Mouse (Mus musculus): ENCODE measurements around the gene Fra10ac1. TPM values are rescaled to one million over a fixed set of nuclear protein-coding genes. Genes with fewer than 3 reads are reported as not detected.
A peak's percentile ranks its signal among the peaks of the same experiment; 100 is the strongest.

Fra10ac1 gene
- total RNA-seq, 4 experiments from 2014 or later = 12.9 to 15.7 (median 13.9) TPM

- DNase-seq (ENCODE audit: low spot score in 2 of 2) = no peak
These were observed 8.1 kb upstream of the Fra10ac1 start for GRCm38 (mm10) chr19:38232087-38232486.

- DNase-seq (ENCODE audit: low spot score in 2 of 2) = no peak
These were observed 4.7 kb upstream of the Fra10ac1 start for GRCm38 (mm10) chr19:38228699-38229098.

GRCm38 (mm10) chr19:38224685-38225060, 717 bp upstream of the Fra10ac1 start:
- DNase-seq (ENCODE audit: low spot score in 2 of 2) = peak in 1 of 2 experiments; percentile 40

- no peak for DNase-seq (ENCODE audit: low spot score in 2 of 2)
These were observed 526 bp downstream of the Fra10ac1 start for GRCm38 (mm10) chr19:38223356-38223904.

GRCm38 (mm10) chr19:38217696-38218095, 6.3 kb downstream of the Fra10ac1 start:
- no peak for DNase-seq (ENCODE audit: low spot score in 2 of 2)

GRCm38 (mm10) chr19:38206669-38207068, 17.3 kb downstream of the Fra10ac1 start:
- DNase-seq (ENCODE audit: low spot score in 2 of 2) = no peak

- no peak for DNase-seq (ENCODE audit: low spot score in 2 of 2)
These were observed 25.2 kb downstream of the Fra10ac1 start for GRCm38 (mm10) chr19:38198731-38199130.

GRCm38 (mm10) chr19:38195245-38195644, 28.7 kb downstream of the Fra10ac1 start:
- no peak for DNase-seq (ENCODE audit: low spot score in 2 of 2)

- no peak for DNase-seq (ENCODE audit: low spot score in 2 of 2)
These were observed 32.5 kb downstream of the Fra10ac1 start for GRCm38 (mm10) chr19:38191446-38191845.

GRCm38 (mm10) chr19:38190606-38191005, 33.4 kb downstream of the Fra10ac1 start:
- no peak for DNase-seq (ENCODE audit: low spot score in 2 of 2)

- DNase-seq (ENCODE audit: low spot score in 2 of 2) = no peak
These were observed 36.6 kb downstream of the Fra10ac1 start for GRCm38 (mm10) chr19:38187345-38187680.

GRCm38 (mm10) chr19:38186631-38187344, 37.2 kb downstream of the Fra10ac1 start:
- no peak for DNase-seq (ENCODE audit: low spot score in 2 of 2)

GRCm38 (mm10) chr19:38179675-38180074, 44.3 kb downstream of the Fra10ac1 start:
- no peak for DNase-seq (ENCODE audit: low spot score in 2 of 2)

- no peak for DNase-seq (ENCODE audit: low spot score in 2 of 2)
These were observed 59.3 kb downstream of the Fra10ac1 start for GRCm38 (mm10) chr19:38164633-38165032.

GRCm38 (mm10) chr19:38161648-38162354, 62.2 kb downstream of the Fra10ac1 start:
- DNase-seq (ENCODE audit: low spot score in 2 of 2) = no peak

GRCm38 (mm10) chr19:38156243-38156642, 67.7 kb downstream of the Fra10ac1 start:
- DNase-seq (ENCODE audit: low spot score in 2 of 2) = no peak

GRCm38 (mm10) chr19:38143540-38144271, 80.2 kb downstream of the Fra10ac1 start:
- no peak for DNase-seq (ENCODE audit: low spot score in 2 of 2)

Other genes starting within 250 kb of the Fra10ac1 start
- 1 to 10 TPM; 5.8 to 7.4 (median 6.1) TPM for gene Myof, start 180.6 kb downstream of the Fra10ac1 start, total RNA-seq (2022)
- under 1 TPM in 3 of 4 experiments, not detected in 1; 0.30 to 0.35 (median 0.35) TPM for gene Cep55, start 169.1 kb downstream of the Fra10ac1 start, total RNA-seq (2022)
- under 1 TPM in 1 of 4 experiments, not detected in 3; 0.35 TPM for gene Ffar4, start 127.1 kb downstream of the Fra10ac1 start, total RNA-seq (2022)
- gene Rbp4, start 98.9 kb downstream of the Fra10ac1 start, total RNA-seq (2022) = 10 to 100 TPM; 22.2 to 32.5 (median 23.6) TPM
- under 1 TPM in 3 of 4 experiments, not detected in 1; 0.16 to 0.37 (median 0.17) TPM for gene Pde6c, start 91.4 kb downstream of the Fra10ac1 start, total RNA-seq (2022)
- gene Lgi1, start 40.4 kb upstream of the Fra10ac1 start, total RNA-seq (2022) = 100 to 1,000 TPM; 116 to 135 (median 120) TPM
- 1 to 10 TPM; 1.5 to 2.3 (median 2.1) TPM for gene Slc35g1, start 171.8 kb upstream of the Fra10ac1 start, total RNA-seq (2022)